Mouse (Mus musculus): ENCODE data around the gene Prrg2. TPM values are rescaled to one million over a fixed set of nuclear protein-coding genes. Genes with fewer than 3 reads are reported as not detected.

Prrg2 gene
- total and polyA plus RNA-seq, 3 experiments: 5.5 to 23.6 (median 6.2) TPM

DNA sequence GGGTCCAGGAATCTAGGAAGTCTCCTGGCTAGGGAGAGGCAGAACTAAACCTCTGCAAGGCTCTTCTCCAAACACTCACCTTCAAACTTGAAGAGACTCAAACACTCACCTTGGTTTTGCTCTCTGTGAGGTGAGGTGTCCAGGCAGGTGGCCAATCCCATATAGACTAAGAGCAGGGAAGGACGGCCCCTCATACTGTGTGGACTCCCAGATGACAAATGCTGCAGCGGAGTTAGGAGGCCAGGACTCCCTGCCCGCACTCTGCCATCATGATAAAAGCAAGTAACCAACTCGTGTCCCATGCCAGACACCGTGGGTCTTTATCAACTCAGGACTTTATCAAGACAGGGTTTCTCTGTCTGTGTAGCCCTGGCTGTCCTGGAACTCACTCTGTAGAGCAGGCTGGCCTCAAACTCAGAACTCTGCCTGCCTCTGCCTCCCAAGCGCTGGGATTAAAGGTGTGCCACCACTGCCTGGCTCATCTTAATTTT lies 1.8 kb downstream of the Prrg2 start:
- TF ChIP-seq POLR2A (IDR thresholded peaks at IDR 0.05; ENCODE audit: insufficient read depth, low read depth, low read length) (no peak), EP300 (IDR thresholded peaks at IDR 0.05; ENCODE audit: insufficient read depth, low read depth, low read length) (no peak), CTCF (IDR thresholded peaks at IDR 0.05) (no peak)
- WGBS: 82% methylated on average over 6 of the region's 6 CpGs
- H3K79me2 ChIP-seq (replicated peaks; ENCODE audit: control insufficient read depth, insufficient read depth, low read length): no peaks in the 10 kb centered on the region; the same call in 1 of the 2 replicates
- no peaks in the 10 kb centered on the region for H3K27me3 ChIP-seq (ENCODE audit: control insufficient read depth, insufficient read depth, low read length)
- no peak for DNase-seq
- H3K36me3 ChIP-seq (ENCODE audit: control insufficient read depth, insufficient read depth, low read length): no peaks in the 10 kb centered on the region
- intact Hi-C loops (cut with DNase I): no loop called here
- no peak overlapping the region for H3K9ac ChIP-seq (ENCODE audit: low read depth, low read length)
- H3K27ac ChIP-seq: no peak overlapping the region
- H3K4me3 ChIP-seq: no peak overlapping the region
- peaks cover 4% of the 10 kb centered on the region; the same call in 1 of the 2 replicates for H3K4me1 ChIP-seq (ENCODE audit: control insufficient read depth, insufficient read depth, low read length)

DNA sequence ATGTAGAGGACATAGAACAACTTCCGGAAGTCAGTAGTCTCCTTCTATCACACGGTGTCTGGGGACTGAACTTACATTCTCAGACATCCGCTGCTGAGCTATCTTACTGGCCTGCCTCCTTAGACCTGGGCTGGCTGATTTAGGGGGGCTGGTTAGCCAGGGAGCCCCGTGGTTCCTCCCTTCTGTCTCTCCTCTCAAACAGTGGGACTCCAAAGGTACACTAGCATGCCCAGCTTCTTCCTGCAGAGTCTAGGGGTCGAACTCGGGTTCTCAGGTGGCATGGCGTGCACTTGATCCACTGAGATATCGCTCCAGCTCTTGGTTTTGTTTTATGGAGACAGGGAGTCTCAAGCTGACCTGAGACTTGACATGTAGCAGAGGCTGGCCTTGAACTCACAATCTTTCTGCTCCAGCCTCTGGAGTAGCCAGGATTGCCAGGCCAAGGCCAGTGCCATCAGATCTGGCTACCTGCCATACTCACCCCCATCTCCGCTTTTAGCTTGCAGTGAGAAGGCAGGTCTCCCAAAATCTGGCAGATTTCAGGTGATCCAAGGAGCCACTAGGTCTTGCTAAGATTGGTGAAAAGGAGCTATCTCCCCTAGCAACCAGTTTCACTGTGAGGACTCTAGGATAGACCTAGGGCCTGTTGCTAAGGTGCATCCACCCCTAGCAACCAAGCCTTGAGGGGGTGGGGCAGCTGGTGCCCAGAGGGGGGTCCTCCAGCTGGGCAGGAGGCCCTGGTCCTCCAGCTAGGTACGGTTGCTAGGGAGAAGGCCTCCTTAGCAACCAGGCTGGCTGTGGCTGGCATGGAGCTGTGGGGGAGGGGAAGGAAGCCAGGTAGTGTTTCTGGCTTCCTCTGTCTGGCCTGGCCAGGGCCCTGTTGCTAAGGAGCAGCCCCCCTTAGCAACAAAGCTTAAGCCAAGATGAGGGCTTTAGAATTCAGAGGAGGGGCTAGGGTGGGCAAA lies 3.6 kb downstream of the Prrg2 start:
- 85% methylated on average over 10 of the region's 10 CpGs for WGBS
- H3K79me2 ChIP-seq (replicated peaks; ENCODE audit: control insufficient read depth, insufficient read depth, low read length): no peaks in the 10 kb centered on the region; the same call in 1 of the 2 replicates
- intact Hi-C loops (cut with DNase I): no loop called here
- peaks cover 4% of the 10 kb centered on the region; the same call in 1 of the 2 replicates for H3K4me1 ChIP-seq (ENCODE audit: control insufficient read depth, insufficient read depth, low read length)
- no peak overlapping the region for H3K27ac ChIP-seq
- no peaks in the 10 kb centered on the region for H3K27me3 ChIP-seq (ENCODE audit: control insufficient read depth, insufficient read depth, low read length)
- no peak overlapping the region for H3K4me3 ChIP-seq
- H3K9ac ChIP-seq (ENCODE audit: low read depth, low read length): no peak overlapping the region
- TF ChIP-seq CTCF (IDR thresholded peaks at IDR 0.05): no peak
- TF ChIP-seq POLR2A (IDR thresholded peaks at IDR 0.05; ENCODE audit: insufficient read depth, low read depth, low read length): no peak
- no peak for TF ChIP-seq EP300 (IDR thresholded peaks at IDR 0.05; ENCODE audit: insufficient read depth, low read depth, low read length)
- no peaks in the 10 kb centered on the region for H3K36me3 ChIP-seq (ENCODE audit: control insufficient read depth, insufficient read depth, low read length)
- no peak for DNase-seq

- no peak overlapping the region for H3K9ac ChIP-seq (ENCODE audit: low read depth, low read length)
- peaks cover 4% of the 10 kb centered on the region; the same call in 1 of the 2 replicates for H3K4me1 ChIP-seq (ENCODE audit: control insufficient read depth, insufficient read depth, low read length)
- no peaks in the 10 kb centered on the region for H3K79me2 ChIP-seq (replicated peaks; ENCODE audit: control insufficient read depth, insufficient read depth, low read length)
- no peaks in the 10 kb centered on the region for H3K36me3 ChIP-seq (ENCODE audit: control insufficient read depth, insufficient read depth, low read length)
- intact Hi-C loops (cut with DNase I): no loop called here
- TF ChIP-seq CTCF (IDR thresholded peaks at IDR 0.05) (no peak), EP300 (IDR thresholded peaks at IDR 0.05; ENCODE audit: insufficient read depth, low read depth, low read length) (no peak), POLR2A (IDR thresholded peaks at IDR 0.05; ENCODE audit: insufficient read depth, low read depth, low read length) (no peak)
- DNase-seq: no peak
- no peak overlapping the region for H3K4me3 ChIP-seq
- no peak overlapping the region for H3K27ac ChIP-seq
- H3K27me3 ChIP-seq (ENCODE audit: control insufficient read depth, insufficient read depth, low read length): no peaks in the 10 kb centered on the region
Measured at GRCm38 (mm10) chr7:45056972-45057348, 5.5 kb downstream of the Prrg2 start.

GRCm38 (mm10) chr7:45056329-45056971 lies 6.0 kb downstream of the Prrg2 start:
- Histone ChIP-seq H3K4me1 (ENCODE audit: control insufficient read depth, insufficient read depth, low read length) (peaks cover 5% of the 10 kb centered on the region), H3K9ac (ENCODE audit: low read depth, low read length) (no peak overlapping the region), H3K4me3 (no peak overlapping the region), H3K27me3 (ENCODE audit: control insufficient read depth, insufficient read depth, low read length) (no peaks in the 10 kb centered on the region), H3K79me2 (replicated peaks; ENCODE audit: control insufficient read depth, insufficient read depth, low read length) (no peaks in the 10 kb centered on the region), H3K36me3 (ENCODE audit: control insufficient read depth, insufficient read depth, low read length) (no peaks in the 10 kb centered on the region), H3K27ac (no peak overlapping the region)
- WGBS: 59% methylated on average over 14 of the region's 14 CpGs
- TF ChIP-seq POLR2A (IDR thresholded peaks at IDR 0.05; ENCODE audit: insufficient read depth, low read depth, low read length) (no peak), EP300 (IDR thresholded peaks at IDR 0.05; ENCODE audit: insufficient read depth, low read depth, low read length) (no peak), CTCF (IDR thresholded peaks at IDR 0.05) (no peak)
- DNase-seq: no peak
- intact Hi-C loops (cut with DNase I): no loop called here

DNA sequence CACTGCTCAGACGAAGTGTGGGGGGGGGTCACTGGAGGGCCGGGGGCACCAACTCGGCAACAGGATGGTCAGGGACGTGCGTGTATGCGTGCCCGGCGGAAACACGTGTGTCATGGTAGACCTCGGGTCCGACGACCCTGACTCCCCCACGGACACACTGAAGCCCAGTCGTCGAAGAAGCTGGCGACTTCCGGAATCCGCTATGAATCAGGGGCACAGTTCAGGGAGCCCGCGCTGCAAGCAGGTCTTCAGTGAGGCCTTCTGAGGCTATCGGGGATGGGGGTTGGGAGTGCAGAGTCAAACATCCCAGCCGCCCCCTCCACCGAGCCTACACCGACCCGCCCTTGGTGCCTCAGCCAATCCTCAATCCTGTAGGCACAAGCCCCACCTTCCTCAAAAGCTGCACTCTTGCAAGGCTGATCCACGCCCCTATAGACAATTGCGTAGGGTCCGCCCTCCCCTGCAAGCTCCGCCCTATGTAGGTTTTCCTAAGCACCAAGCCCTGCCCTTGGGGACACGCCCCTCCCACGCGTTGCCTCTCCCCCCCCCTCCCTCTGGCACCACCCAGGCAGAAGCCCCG lies 8.5 kb downstream of the Prrg2 start:
- Histone ChIP-seq H3K27ac (peak overlapping the region; percentile 95), H3K27me3 (ENCODE audit: control insufficient read depth, insufficient read depth, low read length) (no peaks in the 10 kb centered on the region), H3K36me3 (ENCODE audit: control insufficient read depth, insufficient read depth, low read length) (no peaks in the 10 kb centered on the region), H3K9ac (ENCODE audit: low read depth, low read length) (peak overlapping the region; percentile 65), H3K4me3 (peak overlapping the region; percentile 89), H3K79me2 (replicated peaks; ENCODE audit: control insufficient read depth, insufficient read depth, low read length) (no peaks in the 10 kb centered on the region), H3K4me1 (ENCODE audit: control insufficient read depth, insufficient read depth, low read length) (peaks cover 5% of the 10 kb centered on the region)
- 1% methylated on average over 33 of the region's 33 CpGs for WGBS
- DNase-seq: peak; percentile 91 to 96
- intact Hi-C loops (cut with DNase I): loop anchor here (1.0 to 5.0 kb wide), 2 partner anchors 37 to 67 kb away; partner anchors contain the start of genes Prmt1 and Rras
- TF ChIP-seq POLR2A (IDR thresholded peaks at IDR 0.05; ENCODE audit: insufficient read depth, low read depth, low read length) (peak; percentile 90), CTCF (IDR thresholded peaks at IDR 0.05) (no peak), EP300 (IDR thresholded peaks at IDR 0.05; ENCODE audit: insufficient read depth, low read depth, low read length) (0 out of 2 replicates have a peak, but pooled peaks have one; percentile 51)

Data from heart, adult 2 months (tissue).